Mouse (Mus musculus) c-Kit-positive CD71-positive TER-119-positive erythroid progenitor cells, embryonic 14.5 days (primary cell): Measurements from ENCODE around the gene Ghr.

ENCODE experiments used
- DNase-seq: peaks from one replicate; pipeline ENCODE4 v3.0.0-alpha.2; 2013; ENCODE audit warnings: low spot score

Gene Ghr

DNA sequence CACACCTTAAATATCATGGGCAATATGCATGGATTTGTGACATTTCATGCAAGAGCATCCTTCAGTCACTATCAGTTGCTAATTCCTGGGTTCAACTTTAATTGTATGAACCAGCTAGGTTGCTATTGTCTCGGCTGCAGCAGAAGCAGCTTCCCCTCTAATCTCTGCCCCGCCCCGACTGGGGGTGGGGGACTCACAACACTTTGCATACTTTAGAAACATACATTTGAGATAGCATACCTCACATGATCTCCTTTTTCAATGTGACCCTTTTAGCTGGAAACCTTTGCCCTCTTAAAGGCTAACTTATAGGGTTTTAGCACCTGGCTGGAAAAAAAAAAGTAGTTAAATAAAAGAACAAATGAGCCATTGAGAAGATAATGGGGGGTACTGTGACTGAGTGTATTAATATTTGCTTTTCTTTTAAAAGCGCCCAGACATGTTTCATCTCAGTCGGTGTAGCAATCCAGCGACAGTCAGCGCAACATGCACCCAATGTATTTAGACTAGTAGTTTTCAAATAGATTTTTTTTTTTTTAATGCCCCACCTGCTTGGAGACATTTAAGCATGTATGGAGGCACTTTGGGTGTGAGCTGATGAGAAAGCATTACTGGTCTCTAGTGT is 137.9 kb downstream of the Ghr start:
- no peak for DNase-seq

DNA sequence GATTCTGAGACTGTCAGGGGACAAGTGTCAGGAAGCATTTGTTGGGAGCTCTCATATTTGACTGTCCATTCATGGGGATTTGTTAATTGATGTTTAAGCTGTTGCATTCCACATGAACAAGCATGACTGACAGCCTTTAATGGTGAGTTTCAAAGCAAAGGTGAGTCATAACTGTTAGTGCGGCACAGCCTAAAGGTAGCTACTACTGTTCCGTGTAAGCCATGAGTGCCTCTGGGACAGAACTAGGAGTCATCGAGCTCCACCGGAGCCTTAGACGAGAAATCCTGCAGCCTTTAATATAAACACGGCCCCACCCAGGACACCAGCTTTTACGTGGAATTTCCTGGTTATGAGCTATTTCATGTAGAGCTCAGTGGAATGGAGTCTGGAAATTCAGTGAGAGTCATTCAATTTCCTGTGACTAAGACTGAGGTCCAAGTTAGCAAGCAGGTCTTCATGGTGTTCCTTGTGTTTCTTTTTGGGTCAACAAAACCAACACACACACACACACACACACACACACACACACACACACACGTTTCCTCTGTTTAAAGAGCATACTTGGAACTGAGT is 138.8 kb downstream of the Ghr start:
- DNase-seq: no peak

- peak; percentile 12 for DNase-seq
Measured at GRCm38 (mm10) chr15:3441506-3442286, 141.6 kb downstream of the Ghr start.

DNA sequence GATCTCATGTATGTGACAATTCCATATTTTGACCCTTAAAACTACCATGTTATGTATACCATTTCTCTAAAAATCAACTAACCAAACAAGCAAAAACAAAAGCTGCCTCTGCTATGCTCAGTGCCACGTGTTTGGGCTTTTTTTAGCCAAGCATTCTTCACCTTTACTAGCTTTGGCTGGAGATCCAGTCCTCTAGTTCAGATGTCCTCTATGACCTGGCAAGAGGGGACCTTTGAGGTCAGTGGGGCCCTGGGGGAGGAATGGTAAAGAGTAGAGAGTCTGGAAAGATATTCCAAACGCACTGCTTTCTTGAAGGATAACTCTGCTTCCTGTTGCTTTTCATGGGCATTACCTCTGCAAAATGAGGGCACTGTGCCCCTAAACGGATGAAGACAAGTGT is 145.9 kb downstream of the Ghr start:
- no peak for DNase-seq

- no peak for DNase-seq
Measured at GRCm38 (mm10) chr15:3435637-3436036, 147.7 kb downstream of the Ghr start.

- DNase-seq: no peak
Measured at GRCm38 (mm10) chr15:3434461-3434860, 148.8 kb downstream of the Ghr start.

GRCm38 (mm10) chr15:3433281-3433680 is 150.0 kb downstream of the Ghr start:
- DNase-seq: no peak

- no peak for DNase-seq
Measured at GRCm38 (mm10) chr15:3432823-3433222, 150.5 kb downstream of the Ghr start.

- no peak for DNase-seq
Measured at GRCm38 (mm10) chr15:3429417-3429816, 153.9 kb downstream of the Ghr start.

GRCm38 (mm10) chr15:3429001-3429400 is 154.3 kb downstream of the Ghr start:
- no peak for DNase-seq

DNA sequence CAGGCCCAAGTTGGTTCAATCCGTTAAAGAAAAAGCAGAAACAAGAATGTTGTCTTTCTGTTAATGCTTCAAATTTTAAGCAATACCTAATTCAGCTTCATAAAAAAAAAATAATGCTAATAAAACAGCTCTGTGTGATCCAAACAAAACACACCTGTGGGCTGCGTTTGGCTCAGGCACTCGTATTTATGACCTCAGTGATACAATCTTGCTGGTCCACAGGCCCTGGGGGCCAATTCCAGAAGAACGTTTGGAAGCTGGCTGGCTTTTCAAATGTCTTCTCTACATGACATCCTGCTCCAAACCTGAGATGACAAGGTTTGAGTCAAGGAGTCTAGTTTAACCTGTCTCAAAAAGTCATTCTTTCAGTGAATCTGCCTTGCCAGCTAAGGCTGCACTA is 156.9 kb downstream of the Ghr start:
- no peak for DNase-seq

DNA sequence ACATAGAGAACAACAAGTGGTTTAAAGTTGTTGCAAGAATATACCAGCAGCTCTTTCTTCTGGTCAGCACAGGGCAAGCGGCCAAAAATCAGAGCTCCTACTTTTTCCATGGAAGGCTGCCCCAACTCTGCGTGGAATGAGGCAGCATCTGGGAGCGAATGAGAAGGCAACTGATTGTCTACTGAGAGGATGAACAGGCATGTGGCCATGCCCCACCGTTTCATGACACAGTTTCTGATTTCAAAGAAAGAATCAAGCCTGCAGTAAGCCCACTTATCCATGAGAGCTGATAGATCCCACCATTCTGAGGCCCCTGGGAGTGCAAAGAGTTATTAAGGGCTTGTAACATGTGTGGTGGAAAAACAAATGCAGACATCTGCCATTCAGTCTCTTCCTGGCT is 160.1 kb downstream of the Ghr start:
- no peak for DNase-seq

- no peak for DNase-seq
Measured at GRCm38 (mm10) chr15:3417699-3418098, 165.6 kb downstream of the Ghr start.

GRCm38 (mm10) chr15:3413103-3413502 is 170.2 kb downstream of the Ghr start:
- DNase-seq: no peak

DNA sequence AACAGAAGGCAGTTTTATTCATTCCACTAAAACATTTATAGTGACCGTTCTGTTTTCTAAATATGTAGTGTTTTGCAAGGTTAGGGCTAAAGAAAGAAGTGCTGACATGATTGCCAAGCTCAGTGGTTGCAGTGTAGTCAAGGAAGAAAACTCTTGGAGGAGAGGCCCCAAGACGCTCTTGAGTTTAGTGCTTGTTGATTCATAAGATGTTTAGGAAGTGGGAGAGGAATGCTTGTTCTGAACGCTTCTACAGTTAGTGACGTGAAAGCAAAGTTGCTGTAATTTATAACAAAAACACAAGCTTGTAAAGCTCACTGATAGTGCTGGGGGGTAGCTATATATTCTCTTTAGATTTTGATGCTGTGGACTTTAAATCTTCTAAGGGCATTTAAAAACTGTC is 174.8 kb downstream of the Ghr start:
- no peak for DNase-seq

GRCm38 (mm10) chr15:3399196-3399595 is 184.1 kb downstream of the Ghr start:
- DNase-seq: no peak

DNA sequence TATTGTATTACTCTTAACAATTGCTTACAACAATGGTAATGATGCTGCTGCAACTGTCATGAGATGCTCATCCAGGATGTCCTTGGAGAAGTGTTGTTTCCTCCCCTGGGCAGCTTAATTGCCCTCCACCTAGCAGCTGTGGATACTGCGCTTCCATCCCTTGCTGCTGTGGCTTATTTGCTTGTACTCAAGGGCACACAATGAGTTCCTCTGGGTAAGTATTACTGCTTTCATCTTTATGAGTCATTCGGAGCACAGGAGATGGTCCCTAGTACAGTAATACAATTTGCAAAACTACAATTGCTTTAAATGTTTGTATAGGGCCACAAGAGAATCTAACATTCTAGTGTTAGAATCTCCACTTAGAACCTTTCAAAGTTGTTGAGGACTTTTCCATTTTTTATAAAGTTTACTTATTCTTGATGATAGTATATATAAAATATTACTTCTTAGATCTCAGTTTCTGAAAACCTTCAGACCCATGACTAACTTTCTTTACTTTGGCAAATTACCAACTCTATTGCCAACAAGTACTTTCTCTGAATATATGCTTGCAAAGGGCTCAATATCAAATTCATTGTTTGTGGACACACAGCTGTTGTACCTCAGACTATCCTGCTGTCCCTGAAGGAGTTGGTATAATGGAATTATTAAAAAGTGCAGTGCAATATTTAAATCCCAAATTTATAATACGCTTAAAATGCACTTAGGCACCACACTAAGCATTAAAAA is 185.8 kb downstream of the Ghr start:
- no peak for DNase-seq

- no peak for DNase-seq
Measured at GRCm38 (mm10) chr15:3396149-3396548, 187.1 kb downstream of the Ghr start.

DNA sequence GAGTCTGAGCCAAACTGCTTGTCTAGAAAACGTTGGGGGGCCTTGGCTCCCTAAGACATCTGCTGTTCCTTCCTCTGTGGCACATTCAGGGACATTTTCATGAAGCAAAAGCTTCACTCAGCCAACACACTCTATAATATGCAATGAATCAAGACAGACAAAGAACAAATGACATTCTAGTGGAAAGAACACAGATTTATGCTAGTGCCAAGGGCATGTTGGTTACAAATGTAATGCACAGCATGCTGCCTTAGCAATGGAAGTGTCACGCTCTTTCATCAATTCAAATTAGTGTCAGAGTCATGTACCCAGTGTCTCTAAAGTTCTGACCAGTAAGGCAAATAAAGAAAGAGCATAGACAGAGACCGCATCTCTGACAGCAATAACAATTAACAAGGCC is 187.6 kb downstream of the Ghr start:
- DNase-seq: no peak

- no peak for DNase-seq
Measured at GRCm38 (mm10) chr15:3390722-3391121, 192.6 kb downstream of the Ghr start.

GRCm38 (mm10) chr15:3389011-3389410 is 194.3 kb downstream of the Ghr start:
- no peak for DNase-seq

DNA sequence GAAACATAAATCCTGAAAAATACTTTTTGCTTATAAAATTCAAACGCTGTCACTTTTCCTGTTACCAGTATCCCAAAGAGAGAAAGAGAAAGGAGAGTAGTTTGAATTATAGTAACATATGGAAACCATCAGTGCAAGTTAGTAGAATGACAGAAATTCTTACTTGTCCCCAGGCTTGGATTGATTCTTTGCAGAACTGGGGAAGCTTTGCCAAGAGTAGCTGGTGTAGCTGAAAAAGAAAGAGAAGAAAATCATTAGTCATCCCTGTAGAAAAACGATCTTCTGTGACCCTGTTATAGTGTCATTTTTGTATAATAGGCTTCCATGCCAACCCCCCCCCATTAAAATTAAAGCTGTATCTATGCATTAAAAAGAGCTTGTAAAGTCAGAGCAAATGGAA is 194.8 kb downstream of the Ghr start:
- no peak for DNase-seq

GRCm38 (mm10) chr15:3383788-3384187 is 199.5 kb downstream of the Ghr start:
- no peak for DNase-seq
